Mouse (Mus musculus): ENCODE measurements around the gene Dnajb4. TPM values are rescaled to one million over a fixed set of nuclear protein-coding genes. Genes with fewer than 3 reads are reported as not detected.
"Not testable (repeated sequence)": the region's sequence is repeated elsewhere in the genome, so short reads cannot be mapped to it uniquely, and the experiment has no call there.

Gene Dnajb4
- total RNA-seq, 2 experiments from 2014 or later = 52.9 to 54.0 TPM

GRCm38 (mm10) chr3:152209177-152209966, 730 bp downstream of the Dnajb4 start:
- DNase-seq (ENCODE audit: low spot score in 2 of 2) = no peak

DNA sequence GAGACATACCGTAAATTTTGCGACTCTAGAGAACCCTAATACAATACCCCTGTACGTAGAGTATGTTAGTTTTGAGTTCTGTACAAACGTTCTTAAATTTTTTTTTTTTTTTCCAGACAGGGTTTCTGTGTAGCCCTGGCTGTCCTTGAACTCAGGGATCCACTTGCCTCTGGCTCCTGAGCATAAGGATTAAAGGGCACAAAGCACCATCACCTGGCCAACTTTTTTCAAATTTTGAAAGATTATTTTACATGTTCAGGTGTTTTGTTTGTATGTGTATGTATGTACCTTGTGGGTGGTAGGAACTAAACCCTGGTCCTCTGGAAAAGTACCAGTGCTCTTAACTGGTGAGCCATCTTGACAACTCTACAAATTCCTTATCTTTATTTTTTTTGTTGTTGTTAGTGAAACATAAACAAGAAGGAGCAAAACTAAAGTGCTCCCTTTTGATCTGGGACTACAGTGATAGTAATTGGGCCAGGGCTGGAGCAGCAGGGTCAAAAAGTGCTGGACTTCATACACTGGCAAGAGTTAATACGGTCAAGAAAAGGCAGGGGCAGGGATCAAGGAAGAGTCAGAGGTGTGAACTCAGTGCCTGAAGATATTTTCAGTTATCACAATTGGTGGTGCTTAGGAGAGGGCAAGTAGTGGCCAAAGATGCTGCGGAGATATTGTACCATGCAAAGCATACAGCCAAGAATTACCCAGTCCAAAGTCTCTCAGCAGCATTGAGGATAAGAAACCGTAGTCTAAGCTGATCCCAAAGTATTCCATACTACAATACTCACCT, 1.8 kb downstream of the Dnajb4 start:
- DNase-seq (ENCODE audit: low spot score in 2 of 2) = no peak

- no peak for DNase-seq (ENCODE audit: low spot score in 2 of 2)
These were observed 2.9 kb downstream of the Dnajb4 start for GRCm38 (mm10) chr3:152207156-152207555.

GRCm38 (mm10) chr3:152204577-152204976, 5.5 kb downstream of the Dnajb4 start:
- DNase-seq (ENCODE audit: low spot score in 2 of 2) = no peak

GRCm38 (mm10) chr3:152203996-152204395, 6.1 kb downstream of the Dnajb4 start:
- no peak for DNase-seq (ENCODE audit: low spot score in 2 of 2)

GRCm38 (mm10) chr3:152203411-152203810, 6.7 kb downstream of the Dnajb4 start:
- no peak for DNase-seq (ENCODE audit: low spot score in 2 of 2)

DNA sequence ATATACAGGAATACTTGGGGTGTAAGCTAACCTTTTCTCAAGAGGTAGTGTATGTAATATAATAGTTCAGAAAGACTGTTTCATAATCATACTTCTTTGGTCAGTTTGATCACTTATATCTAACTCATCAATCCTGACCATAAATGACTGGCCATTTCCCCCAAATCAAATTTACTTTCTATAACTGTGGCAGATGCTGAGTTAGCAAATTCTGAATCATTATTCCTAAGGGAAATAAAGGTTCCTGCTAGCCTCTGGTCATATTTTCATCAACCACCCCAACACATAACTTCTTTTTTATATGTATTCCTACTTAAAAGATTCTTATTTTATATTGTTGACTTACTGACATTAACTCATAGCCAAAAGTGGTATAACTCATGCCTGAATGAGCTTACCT, 7.2 kb downstream of the Dnajb4 start:
- DNase-seq (ENCODE audit: low spot score in 2 of 2) = no peak

GRCm38 (mm10) chr3:152201651-152202050, 8.5 kb downstream of the Dnajb4 start:
- DNase-seq (ENCODE audit: low spot score in 2 of 2) = no peak

DNA sequence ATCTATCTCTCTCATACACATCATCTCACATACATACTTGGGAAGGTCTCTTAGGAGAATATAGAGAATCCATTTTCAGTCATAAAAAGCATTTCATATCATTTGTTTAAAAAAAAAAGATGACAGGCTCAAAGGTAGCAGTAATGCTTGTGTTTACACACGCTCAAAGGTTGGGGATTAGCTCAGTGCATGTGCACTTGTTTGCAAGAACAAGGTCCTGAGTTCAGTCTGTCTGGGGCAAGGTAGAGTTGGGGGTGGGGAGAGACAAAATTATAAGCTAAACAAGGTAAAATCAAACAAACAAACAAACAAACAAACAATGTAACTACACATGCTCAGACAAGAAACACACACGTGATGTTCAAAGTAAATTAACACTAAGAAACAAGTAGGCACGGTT, 8.9 kb downstream of the Dnajb4 start:
- no peak for DNase-seq (ENCODE audit: low spot score in 2 of 2)

DNA sequence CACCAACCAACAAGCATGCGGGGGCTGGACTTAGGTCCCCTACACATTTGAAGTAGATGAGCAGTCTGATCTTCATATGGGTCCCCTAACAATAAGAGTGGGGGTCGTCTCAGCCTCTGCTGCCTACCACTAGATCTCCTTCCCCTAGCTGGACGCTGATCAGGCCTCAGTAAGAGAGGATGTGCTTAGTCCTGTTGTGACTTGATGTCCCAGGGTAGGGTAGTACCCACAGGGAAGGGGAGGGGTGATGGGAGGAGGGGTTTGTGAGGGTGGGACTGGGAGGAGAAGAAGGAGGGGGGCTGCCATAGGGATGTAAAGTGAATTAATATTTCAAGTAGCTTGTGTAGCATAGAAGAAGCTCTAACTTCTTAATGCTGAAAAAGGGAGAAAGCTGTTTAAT, 11.0 kb downstream of the Dnajb4 start:
- no peak for DNase-seq (ENCODE audit: low spot score in 2 of 2)

DNA sequence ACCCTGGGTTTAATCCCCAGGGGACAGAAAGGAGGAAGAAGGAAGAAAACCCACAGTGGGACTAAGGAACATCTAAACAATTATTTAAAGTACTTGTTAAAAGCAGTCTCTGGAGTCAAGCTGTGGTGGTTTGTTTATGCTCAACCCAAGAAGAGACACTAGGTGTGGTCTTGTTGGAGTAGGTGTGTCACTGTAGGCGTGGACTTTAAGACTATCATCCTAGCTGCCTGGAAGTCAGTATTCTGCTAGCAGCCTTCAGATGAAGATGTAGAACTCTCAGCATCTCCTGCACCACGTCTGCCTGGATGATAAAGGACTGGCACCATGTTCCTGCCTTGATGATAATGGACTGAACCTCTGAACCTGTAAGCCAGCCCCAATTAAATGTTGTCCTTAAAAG, 12.9 kb downstream of the Dnajb4 start:
- not testable (repeated sequence) for DNase-seq (ENCODE audit: low spot score in 2 of 2)

DNA sequence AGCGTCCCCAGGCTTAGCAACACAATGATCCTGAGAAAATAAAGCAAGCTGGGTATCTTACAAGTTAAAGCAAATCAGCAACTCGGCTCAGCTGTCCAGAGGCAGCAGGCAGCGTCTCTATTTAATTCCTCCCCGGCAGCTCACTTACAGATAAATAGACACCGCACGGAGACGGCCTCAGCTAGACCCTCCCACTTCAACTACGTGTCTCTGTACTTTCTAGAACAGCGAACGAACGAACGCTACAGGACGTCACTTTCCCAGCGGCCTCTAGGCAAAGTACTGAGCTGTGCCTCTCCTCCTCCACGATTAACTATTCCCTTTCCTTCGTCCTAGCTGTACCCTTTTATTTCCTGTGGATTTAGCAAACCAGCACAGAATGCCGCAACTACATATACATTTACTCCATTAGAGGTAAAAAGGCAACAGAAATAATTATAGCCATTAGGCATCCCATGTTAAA, 16.4 kb downstream of the Dnajb4 start:
- DNase-seq (ENCODE audit: low spot score in 2 of 2) = peak; percentile 72 to 94

DNA sequence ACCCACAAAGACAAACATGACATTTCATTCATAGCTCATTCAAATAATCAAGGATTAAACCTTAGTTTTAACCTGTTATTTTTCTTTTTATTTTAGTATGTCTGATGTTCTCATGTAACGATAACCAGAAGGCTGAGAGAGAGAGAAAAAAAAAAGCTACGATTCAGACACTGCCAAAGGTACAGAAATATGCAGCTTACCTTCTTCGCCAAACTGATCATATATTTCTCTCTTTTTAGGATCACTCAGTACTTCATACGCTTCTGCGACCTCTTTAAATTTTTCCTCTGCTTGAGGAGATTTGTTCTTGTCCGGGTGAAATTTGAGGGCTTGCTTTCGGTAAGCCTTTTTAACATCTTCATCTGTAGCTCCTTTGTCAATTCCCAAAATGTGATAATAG, 16.9 kb downstream of the Dnajb4 start:
- no peak for DNase-seq (ENCODE audit: low spot score in 2 of 2)

DNA sequence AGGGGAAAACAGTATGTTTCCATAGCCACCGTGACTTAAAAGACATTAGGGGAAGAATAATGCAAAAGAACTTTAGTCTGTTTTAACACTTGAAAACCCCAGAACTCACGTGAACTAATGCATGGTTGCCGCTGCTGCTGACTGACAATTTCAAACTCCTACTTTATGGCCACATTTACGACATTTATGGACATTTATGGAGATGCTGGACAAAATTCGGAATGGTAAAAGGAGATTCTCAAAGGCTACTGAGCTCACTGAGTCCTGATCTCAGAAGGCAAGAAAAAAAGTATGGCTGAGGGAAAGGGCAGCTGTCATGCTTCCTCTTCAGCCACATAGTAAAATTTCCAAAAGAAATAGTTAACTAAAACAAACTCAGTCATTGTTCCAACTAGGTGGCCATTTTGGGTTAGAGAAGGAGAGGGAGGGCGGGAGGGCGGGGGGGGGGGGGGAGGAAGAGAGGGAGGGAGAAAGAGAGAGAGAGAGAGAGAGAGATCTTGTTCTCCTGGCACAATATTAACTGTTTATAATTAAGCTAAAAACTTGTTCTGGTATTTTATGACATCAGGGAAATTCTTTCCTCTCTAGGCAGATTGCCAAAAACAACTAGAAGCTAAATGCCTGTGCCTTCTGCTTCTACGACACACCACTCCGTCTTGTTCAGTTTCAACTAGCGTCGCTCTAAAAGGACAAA, 17.7 kb downstream of the Dnajb4 start:
- DNase-seq (ENCODE audit: low spot score in 2 of 2) = peak in 1 of 2 experiments; percentile 55

DNA sequence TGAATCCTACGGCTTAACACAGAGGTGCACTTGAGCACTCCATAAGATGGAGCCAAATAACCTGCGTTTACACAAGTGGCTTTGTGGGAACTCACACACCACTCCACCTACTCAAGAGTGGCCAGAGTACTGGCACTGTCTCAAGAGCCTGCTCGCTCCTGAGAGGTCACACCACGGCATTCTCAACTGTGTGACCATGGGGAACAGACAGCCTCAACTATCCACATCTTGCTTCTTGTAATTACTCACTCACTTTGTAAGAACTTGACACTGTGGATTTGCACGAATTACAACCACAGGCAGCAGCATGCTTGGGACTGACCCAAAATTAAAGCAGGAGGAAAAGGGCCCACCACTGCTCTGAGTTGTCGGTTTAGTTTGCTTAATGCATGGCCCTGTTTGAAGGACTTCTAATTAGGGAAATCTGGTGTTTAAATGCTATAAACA, 18.3 kb downstream of the Dnajb4 start:
- no peak for DNase-seq (ENCODE audit: low spot score in 2 of 2)

GRCm38 (mm10) chr3:152190679-152191477, 19.2 kb downstream of the Dnajb4 start:
- no peak for DNase-seq (ENCODE audit: low spot score in 2 of 2)

GRCm38 (mm10) chr3:152189306-152189705, 20.8 kb downstream of the Dnajb4 start:
- DNase-seq (ENCODE audit: low spot score in 2 of 2) = no peak

- no peak for DNase-seq (ENCODE audit: low spot score in 2 of 2)
These were observed 24.0 kb downstream of the Dnajb4 start for GRCm38 (mm10) chr3:152186106-152186505.

DNA sequence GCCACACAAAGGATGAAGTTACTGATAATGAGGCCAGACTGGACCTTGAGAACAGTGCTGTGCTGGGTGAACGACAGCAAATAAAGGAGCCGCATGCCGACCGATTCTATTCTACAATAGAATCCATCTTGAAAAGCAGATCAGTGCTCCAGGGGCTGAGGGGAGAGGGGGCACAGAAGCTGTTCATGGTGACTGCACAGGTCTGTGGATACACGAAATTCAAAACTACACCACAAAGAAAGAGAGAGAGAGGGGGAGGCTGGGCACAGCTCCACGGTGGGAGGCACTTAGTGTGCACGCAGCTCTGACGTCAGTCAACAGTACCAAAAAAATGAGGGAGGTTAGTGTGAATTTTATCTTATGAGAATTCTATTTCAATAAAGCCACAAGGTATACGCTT, 26.6 kb downstream of the Dnajb4 start:
- no peak for DNase-seq (ENCODE audit: low spot score in 2 of 2)

GRCm38 (mm10) chr3:152180624-152181023, 29.5 kb downstream of the Dnajb4 start:
- no peak for DNase-seq (ENCODE audit: low spot score in 2 of 2)

DNA sequence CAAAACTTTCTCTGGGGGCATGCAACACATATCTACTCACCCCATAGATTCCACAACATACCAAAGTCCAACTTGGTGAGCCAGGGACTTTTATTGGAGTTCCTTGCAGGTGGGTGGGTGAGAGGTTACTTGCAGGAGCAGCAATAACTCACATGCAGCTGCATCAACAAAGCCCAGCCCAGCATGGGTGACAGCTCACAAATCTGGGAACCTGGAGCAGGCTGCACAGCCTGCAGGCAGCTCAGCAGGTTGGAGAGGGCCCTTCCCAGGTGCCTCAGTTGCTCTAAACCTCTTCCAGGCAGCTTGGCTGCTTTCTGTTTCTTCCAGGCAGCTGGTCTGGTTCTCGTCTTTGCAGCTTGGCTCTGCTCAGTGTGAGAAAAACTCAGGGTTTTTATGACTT, 30.8 kb downstream of the Dnajb4 start:
- no peak for DNase-seq (ENCODE audit: low spot score in 2 of 2)

All from layer of hippocampus, postnatal 14 days (tissue).